Mouse (Mus musculus) limb, embryonic 10.5 days (tissue): ENCODE results near the gene Vash2. TPM values are rescaled to one million over a fixed set of nuclear protein-coding genes. Genes with fewer than 3 reads are reported as not detected.

Experiments used
- DNase-seq: peaks from one replicate; pipeline ENCODE4 v3.0.0-alpha.2; 2017; ENCODE audit warnings: low spot score
- H3K27ac ChIP-seq: fragments of 300-500 bp; sonication (generic); 2 replicates; pipeline ENCODE4 v1.5.1; 2016; ENCODE audit warnings: mild to moderate bottlenecking
- H3K27me3 ChIP-seq: fragments of 300-500 bp; sonication (generic); 2 replicates; pipeline ENCODE4 v1.6.1; 2016; ENCODE audit warnings: low read depth, mild to moderate bottlenecking; ENCODE audit not compliant: poor library complexity, severe bottlenecking
- H3K36me3 ChIP-seq: fragments of 300-500 bp; sonication (generic); 2 replicates; pipeline ENCODE4 v1.6.1; 2016; ENCODE audit warnings: mild to moderate bottlenecking, moderate library complexity
- H3K4me1 ChIP-seq: fragments of 300-500 bp; sonication (generic); 2 replicates; pipeline ENCODE4 v1.6.1; 2016
- H3K4me3 ChIP-seq: fragments of 300-500 bp; sonication (generic); 2 replicates; pipeline ENCODE4 v1.5.1; 2016; ENCODE audit warnings: mild to moderate bottlenecking, moderate library complexity
- H3K9me3 ChIP-seq: fragments of 300-500 bp; sonication (generic); replicated peaks from 2 replicates; pipeline ENCODE4 v1.6.1; 2016; ENCODE audit warnings: mild to moderate bottlenecking
- WGBS: fragments of 180-500 bp; shearing (Covaris S2); methylation state at CpG from one replicate; pipeline ENCODE4 v1.1.7; 2016; 5-methylcytosine and 5-hydroxymethylcytosine counted together
- polyA plus RNA-seq: library from polyadenylated mRNA; unstranded; fragments of >200 nt; fragmentation: Nextera tagmentation; extraction: Ambion mirVana; gene quantifications from 2 replicates; pipeline ENCODE4 v1.2.1, GENCODE M21; 2016

Vash2 gene
- polyA plus RNA-seq, 1 experiment from 2014 or later, result 64.0 TPM

- WGBS, result 92% methylated on average over 1 of the region's 1 CpGs
- Histone ChIP-seq H3K27me3 (no peaks in the 10 kb centered on the region), H3K9me3 (no peaks in the 10 kb centered on the region), H3K27ac (no peak overlapping the region), H3K4me1 (no peaks in the 10 kb centered on the region), H3K4me3 (no peak overlapping the region), H3K36me3 (no peaks in the 10 kb centered on the region)
- DNase-seq, result no peak
Measured at GRCm38 (mm10) chr1:190998027-190998426, 18.9 kb upstream of the Vash2 start.

- Histone ChIP-seq H3K27ac (no peak overlapping the region), H3K9me3 (no peaks in the 10 kb centered on the region), H3K36me3 (no peaks in the 10 kb centered on the region), H3K4me1 (no peaks in the 10 kb centered on the region), H3K27me3 (no peaks in the 10 kb centered on the region), H3K4me3 (no peak overlapping the region)
- 78% methylated on average over 6 of the region's 6 CpGs for WGBS
- DNase-seq, result no peak
Measured at GRCm38 (mm10) chr1:190996346-190996877, 17.3 kb upstream of the Vash2 start.

GRCm38 (mm10) chr1:190995548-190995947 lies 16.5 kb upstream of the Vash2 start:
- Histone ChIP-seq H3K36me3 (no peaks in the 10 kb centered on the region), H3K27ac (no peak overlapping the region), H3K4me3 (no peak overlapping the region), H3K9me3 (no peaks in the 10 kb centered on the region), H3K4me1 (no peaks in the 10 kb centered on the region), H3K27me3 (no peaks in the 10 kb centered on the region)
- 85% methylated on average over 7 of the region's 7 CpGs for WGBS
- no peak for DNase-seq

- no peak overlapping the region for H3K27ac ChIP-seq
- H3K9me3 ChIP-seq, result no peaks in the 10 kb centered on the region
- no peak for DNase-seq
- no peak overlapping the region for H3K4me3 ChIP-seq
- H3K27me3 ChIP-seq, result no peaks in the 10 kb centered on the region
- 86% methylated on average over 9 of the region's 9 CpGs for WGBS
- H3K4me1 ChIP-seq, result no peaks in the 10 kb centered on the region
- no peaks in the 10 kb centered on the region for H3K36me3 ChIP-seq
Measured at GRCm38 (mm10) chr1:190989437-190990082, 10.5 kb upstream of the Vash2 start.

- Histone ChIP-seq H3K27ac (peak overlapping the region; percentile 6; the same call in 1 of the 2 replicates), H3K36me3 (peaks cover 5% of the 10 kb centered on the region; the same call in 1 of the 2 replicates), H3K9me3 (no peaks in the 10 kb centered on the region), H3K27me3 (no peaks in the 10 kb centered on the region), H3K4me3 (no peak overlapping the region), H3K4me1 (peaks cover 47% of the 10 kb centered on the region)
- 77% methylated on average over 4 of the region's 4 CpGs for WGBS
- no peak for DNase-seq
Measured at GRCm38 (mm10) chr1:190981412-190981811, 2.3 kb upstream of the Vash2 start.

- no peak overlapping the region for H3K4me3 ChIP-seq
- 94% methylated on average over 1 of the region's 1 CpGs for WGBS
Measured at GRCm38 (mm10) chr1:190980470-190980869, 1.4 kb upstream of the Vash2 start.

GRCm38 (mm10) chr1:190978511-190979073 lies 504 bp downstream of the Vash2 start:
- Histone ChIP-seq H3K9me3 (no peaks in the 10 kb centered on the region), H3K27ac (peak overlapping the region; percentile 96), H3K4me3 (peak overlapping the region; percentile 88), H3K36me3 (peaks cover 33% of the 10 kb centered on the region), H3K27me3 (no peaks in the 10 kb centered on the region), H3K4me1 (peaks cover 52% of the 10 kb centered on the region)
- DNase-seq, result peak; percentile 83
- WGBS, result under 1% methylated on average over 46 of the region's 46 CpGs

More at GRCm38 (mm10) chr1:190980470-190980869, 1.4 kb upstream of the Vash2 start:
- H3K9me3 ChIP-seq, result no peaks in the 10 kb centered on the region
- peaks cover 52% of the 10 kb centered on the region for H3K4me1 ChIP-seq
- peaks cover 14% of the 10 kb centered on the region for H3K36me3 ChIP-seq
- H3K27me3 ChIP-seq, result no peaks in the 10 kb centered on the region
- H3K27ac ChIP-seq, result no peak overlapping the region
- no peak for DNase-seq

- peak; percentile 72 for DNase-seq
- peak overlapping the region; percentile 96 for H3K27ac ChIP-seq
- peak overlapping the region; percentile 88 for H3K4me3 ChIP-seq
- WGBS, result under 1% methylated on average over 22 of the region's 22 CpGs
- peaks cover 54% of the 10 kb centered on the region for H3K4me1 ChIP-seq
- H3K9me3 ChIP-seq, result no peaks in the 10 kb centered on the region
- H3K36me3 ChIP-seq, result peaks cover 39% of the 10 kb centered on the region
- no peaks in the 10 kb centered on the region for H3K27me3 ChIP-seq
Measured at GRCm38 (mm10) chr1:190978001-190978400, 1.1 kb downstream of the Vash2 start.

GRCm38 (mm10) chr1:190976887-190977573 lies 2.1 kb downstream of the Vash2 start:
- peaks cover 49% of the 10 kb centered on the region for H3K36me3 ChIP-seq
- DNase-seq, result peak; percentile 43
- H3K9me3 ChIP-seq, result no peaks in the 10 kb centered on the region
- H3K4me3 ChIP-seq, result peak overlapping the region; percentile 88
- 61% methylated on average over 11 of the region's 11 CpGs for WGBS
- peaks cover 57% of the 10 kb centered on the region for H3K4me1 ChIP-seq
- H3K27ac ChIP-seq, result peak overlapping the region; percentile 96; the same call in 1 of the 2 replicates
- no peaks in the 10 kb centered on the region for H3K27me3 ChIP-seq

- H3K36me3 ChIP-seq, result peaks cover 71% of the 10 kb centered on the region
Measured at GRCm38 (mm10) chr1:190974833-190975232, 4.3 kb downstream of the Vash2 start.

GRCm38 (mm10) chr1:190974191-190974590 lies 4.9 kb downstream of the Vash2 start:
- H3K4me1 ChIP-seq, result peaks cover 37% of the 10 kb centered on the region
- H3K27me3 ChIP-seq, result no peaks in the 10 kb centered on the region
- peaks cover 77% of the 10 kb centered on the region for H3K36me3 ChIP-seq
- no peaks in the 10 kb centered on the region for H3K9me3 ChIP-seq
- no peak for DNase-seq
- no peak overlapping the region for H3K4me3 ChIP-seq
- no peak overlapping the region for H3K27ac ChIP-seq
- WGBS, result 92% methylated on average over 8 of the region's 8 CpGs

More at GRCm38 (mm10) chr1:190974833-190975232, 4.3 kb downstream of the Vash2 start:
- WGBS, result 80% methylated on average over 1 of the region's 1 CpGs
- Histone ChIP-seq H3K27ac (no peak overlapping the region), H3K9me3 (no peaks in the 10 kb centered on the region), H3K27me3 (no peaks in the 10 kb centered on the region), H3K4me1 (peaks cover 43% of the 10 kb centered on the region), H3K4me3 (no peak overlapping the region)
- no peak for DNase-seq

GRCm38 (mm10) chr1:190972612-190973192 lies 6.4 kb downstream of the Vash2 start:
- H3K36me3 ChIP-seq, result peaks cover 92% of the 10 kb centered on the region
- DNase-seq, result no peak
- H3K9me3 ChIP-seq, result no peaks in the 10 kb centered on the region
- no peaks in the 10 kb centered on the region for H3K27me3 ChIP-seq
- no peak overlapping the region for H3K27ac ChIP-seq
- H3K4me3 ChIP-seq, result no peak overlapping the region
- H3K4me1 ChIP-seq, result peaks cover 24% of the 10 kb centered on the region
- 64% methylated on average over 7 of the region's 7 CpGs for WGBS
